Mouse (Mus musculus): ENCODE data around the gene Cenpc1. TPM values are rescaled to one million over a fixed set of nuclear protein-coding genes. Genes with fewer than 3 reads are reported as not detected.

Cenpc1 gene
- 25.7 and 25.8 TPM in 2 replicates for polyA plus RNA-seq (2014; fragmentation: Nextera tagmentation; extraction: Ambion mirVana)

DNA sequence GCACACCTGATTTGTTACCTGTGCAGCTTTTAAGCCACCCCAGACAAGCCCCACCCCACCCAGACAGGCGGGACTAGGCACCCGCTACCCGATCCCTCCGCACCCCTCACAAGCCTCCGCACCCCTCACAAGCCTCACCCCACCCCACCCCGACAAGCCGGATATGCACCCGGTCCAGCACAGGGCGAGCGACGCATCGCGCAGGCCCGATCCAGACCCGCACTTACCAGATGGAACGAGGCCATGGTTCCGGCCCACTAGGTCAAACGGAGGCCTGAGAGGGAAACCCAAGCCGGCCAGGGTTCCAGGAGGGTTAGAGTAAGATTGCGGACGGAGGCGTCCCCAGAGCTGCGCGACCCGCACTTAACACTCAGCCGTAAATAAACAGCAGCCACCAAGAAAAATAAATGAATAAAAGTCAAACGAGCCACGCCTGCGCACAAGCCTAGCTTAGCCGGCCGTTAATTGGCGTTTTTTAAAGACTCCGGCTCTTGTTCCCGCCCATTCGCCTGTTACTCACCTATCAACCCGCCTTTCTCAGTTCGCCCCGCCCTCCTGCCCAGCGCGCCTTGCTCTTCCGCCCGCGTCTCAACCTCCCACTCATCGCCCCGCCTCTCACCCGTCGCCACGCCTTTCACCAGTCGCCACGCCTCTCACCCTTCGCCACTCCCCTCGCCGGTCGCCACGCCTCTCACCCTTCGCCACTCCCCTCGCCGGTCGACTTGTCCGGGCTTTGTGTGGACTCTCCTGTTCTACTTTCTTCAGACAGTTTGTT is at the start of gene Cenpc1:
TSS of gene Cenpc1 (minus strand) at position 483 of the 775 bp plus-strand sequence.
- Histone ChIP-seq H3K9ac (ENCODE audit: low read depth, low read length) (peak within 1 kb of the TSS; percentile 87), H3K27me3 (replicated peaks; ENCODE audit: control insufficient read depth, insufficient read depth, low read length) (no peaks in the 10 kb centered on the region), H3K4me2 (peak within 1 kb of the TSS; percentile 81), H3K4me3 (ENCODE audit: low read depth, low read length) (peak within 1 kb of the TSS; percentile 79), H3K27ac (ENCODE audit: low read depth, low read length) (peak within 1 kb of the TSS; percentile 94), H3K9me3 (ENCODE audit: control insufficient read depth, low read length) (no peaks in the 10 kb centered on the region), H3K36me3 (ENCODE audit: control insufficient read depth, insufficient read depth, low read length) (no peaks in the 10 kb centered on the region), H3K4me1 (replicated peaks; ENCODE audit: control insufficient read depth, insufficient read depth, low read length) (peaks cover 7% of the 10 kb centered on the region)
- ATAC-seq (replicated peaks; ENCODE audit: low FRiP score), result peak; percentile 91
- under 1% methylated on average over 60 of the region's 60 CpGs for WGBS
- peak; percentile 99 for DNase-seq (ENCODE audit: low spot score)

DNA sequence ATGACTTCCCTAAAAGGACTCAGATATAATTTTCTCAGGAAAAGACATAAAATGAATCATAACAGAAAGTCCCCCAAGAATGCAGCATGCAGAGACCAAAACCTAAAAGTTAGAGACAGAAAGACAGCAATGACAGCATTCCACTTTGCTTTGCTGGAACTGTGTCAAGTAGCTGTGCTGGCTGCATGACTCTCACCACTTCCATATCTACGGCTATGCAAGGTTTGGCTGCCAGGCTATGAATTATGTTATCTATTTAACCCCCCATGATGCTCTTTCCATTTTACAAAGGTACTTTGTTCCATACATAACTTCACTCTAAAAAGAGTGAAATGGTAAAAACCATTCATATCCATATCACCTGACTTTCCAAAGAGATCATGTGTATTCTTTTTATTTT is 48.6 kb upstream of the Cenpc1 start:
- Histone ChIP-seq H3K9me3 (ENCODE audit: control insufficient read depth, low read length) (no peaks in the 10 kb centered on the region), H3K27me3 (replicated peaks; ENCODE audit: control insufficient read depth, insufficient read depth, low read length) (no peaks in the 10 kb centered on the region), H3K27ac (ENCODE audit: low read depth, low read length) (no peak overlapping the region), H3K4me2 (no peak overlapping the region), H3K36me3 (ENCODE audit: control insufficient read depth, insufficient read depth, low read length) (peaks cover 2% of the 10 kb centered on the region; the same call in 1 of the 2 replicates), H3K4me3 (ENCODE audit: low read depth, low read length) (no peak overlapping the region), H3K4me1 (replicated peaks; ENCODE audit: control insufficient read depth, insufficient read depth, low read length) (no peaks in the 10 kb centered on the region), H3K9ac (ENCODE audit: low read depth, low read length) (no peak overlapping the region)
- WGBS, result 74% methylated on average over 1 of the region's 1 CpGs
- ATAC-seq (replicated peaks; ENCODE audit: low FRiP score) (no peak), DNase-seq (ENCODE audit: low spot score) (no peak)

DNA sequence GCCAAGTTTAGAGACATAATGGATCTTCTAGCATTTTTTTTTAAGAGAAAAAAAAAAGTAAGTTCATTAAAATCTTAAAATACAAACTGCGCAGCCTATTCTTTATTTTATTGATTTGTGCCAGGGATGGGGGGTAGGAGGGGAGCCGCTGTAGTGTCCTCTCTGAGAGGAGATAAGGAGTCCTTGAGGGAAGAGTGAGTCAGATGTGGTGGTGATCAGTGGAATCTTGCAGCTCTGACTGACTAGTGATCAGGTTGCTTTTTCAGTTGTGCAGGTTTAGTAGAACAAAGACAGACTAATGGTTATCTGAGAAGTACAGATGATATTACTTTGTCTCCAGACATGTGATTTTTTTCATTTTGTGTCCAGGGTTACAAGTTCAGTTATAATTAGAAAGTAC is 47.7 kb upstream of the Cenpc1 start:
- Histone ChIP-seq H3K27me3 (replicated peaks; ENCODE audit: control insufficient read depth, insufficient read depth, low read length) (no peaks in the 10 kb centered on the region), H3K4me3 (ENCODE audit: low read depth, low read length) (no peak overlapping the region), H3K4me2 (no peak overlapping the region), H3K4me1 (replicated peaks; ENCODE audit: control insufficient read depth, insufficient read depth, low read length) (no peaks in the 10 kb centered on the region), H3K27ac (ENCODE audit: low read depth, low read length) (no peak overlapping the region), H3K36me3 (ENCODE audit: control insufficient read depth, insufficient read depth, low read length) (0 out of 2 replicates have a peak, but pooled peaks cover 2% of the 10 kb centered on the region), H3K9me3 (ENCODE audit: control insufficient read depth, low read length) (no peaks in the 10 kb centered on the region), H3K9ac (ENCODE audit: low read depth, low read length) (no peak overlapping the region)
- 81% methylated on average over 2 of the region's 2 CpGs for WGBS
- ATAC-seq (replicated peaks; ENCODE audit: low FRiP score), result no peak
- no peak for DNase-seq (ENCODE audit: low spot score)

DNA sequence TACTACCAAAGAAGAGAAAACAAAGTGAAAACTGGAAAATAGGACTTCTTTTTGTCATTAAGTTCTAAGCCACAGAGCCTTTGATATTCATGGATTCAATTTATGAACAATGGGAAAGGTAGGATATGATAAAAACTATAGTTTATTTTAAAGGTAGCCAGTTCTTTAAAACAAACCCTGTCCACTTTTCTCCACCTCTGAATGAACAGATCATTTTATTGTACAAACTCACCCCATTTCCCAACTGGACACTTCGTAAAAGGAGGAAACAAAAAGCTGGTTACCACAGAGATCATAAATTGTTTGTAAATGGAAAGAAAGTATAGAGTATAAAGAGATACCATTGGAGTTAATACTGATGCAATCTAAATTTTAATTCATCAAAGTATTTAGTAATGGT is 45.7 kb upstream of the Cenpc1 start:
- WGBS, result 85% methylated on average over 1 of the region's 1 CpGs
- Histone ChIP-seq H3K4me1 (replicated peaks; ENCODE audit: control insufficient read depth, insufficient read depth, low read length) (no peaks in the 10 kb centered on the region), H3K27ac (ENCODE audit: low read depth, low read length) (no peak overlapping the region), H3K9ac (ENCODE audit: low read depth, low read length) (no peak overlapping the region), H3K27me3 (replicated peaks; ENCODE audit: control insufficient read depth, insufficient read depth, low read length) (no peaks in the 10 kb centered on the region), H3K4me3 (ENCODE audit: low read depth, low read length) (no peak overlapping the region), H3K9me3 (ENCODE audit: control insufficient read depth, low read length) (no peaks in the 10 kb centered on the region), H3K4me2 (no peak overlapping the region), H3K36me3 (ENCODE audit: control insufficient read depth, insufficient read depth, low read length) (0 out of 2 replicates have a peak, but pooled peaks cover 2% of the 10 kb centered on the region)
- no peak for DNase-seq (ENCODE audit: low spot score)
- no peak for ATAC-seq (replicated peaks; ENCODE audit: low FRiP score)

DNA sequence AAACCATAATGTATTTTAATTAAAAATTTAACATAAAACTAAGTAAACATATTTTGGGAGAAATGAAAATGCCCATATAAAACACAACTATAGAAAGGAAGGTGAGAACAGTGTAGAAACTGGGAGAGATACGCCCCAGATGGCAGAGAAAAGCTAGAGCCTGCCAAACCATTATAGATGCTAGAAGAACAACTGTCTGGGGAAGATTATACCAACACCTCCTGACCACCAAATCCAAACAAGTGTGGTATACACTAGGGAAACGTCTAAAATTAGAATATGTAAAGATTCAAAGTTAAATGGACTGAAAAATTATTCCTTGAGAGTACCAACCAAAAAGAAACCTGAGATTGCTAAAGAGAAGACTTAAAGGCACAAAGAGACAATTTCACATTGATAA is 41.2 kb upstream of the Cenpc1 start:
- Histone ChIP-seq H3K9ac (ENCODE audit: low read depth, low read length) (no peak overlapping the region), H3K27ac (ENCODE audit: low read depth, low read length) (no peak overlapping the region), H3K36me3 (ENCODE audit: control insufficient read depth, insufficient read depth, low read length) (0 out of 2 replicates have a peak, but pooled peaks cover 2% of the 10 kb centered on the region), H3K4me3 (ENCODE audit: low read depth, low read length) (no peak overlapping the region), H3K27me3 (replicated peaks; ENCODE audit: control insufficient read depth, insufficient read depth, low read length) (no peaks in the 10 kb centered on the region), H3K4me2 (no peak overlapping the region), H3K9me3 (ENCODE audit: control insufficient read depth, low read length) (no peaks in the 10 kb centered on the region), H3K4me1 (replicated peaks; ENCODE audit: control insufficient read depth, insufficient read depth, low read length) (no peaks in the 10 kb centered on the region)
- DNase-seq (ENCODE audit: low spot score), result no peak
- WGBS, result 80% methylated on average over 2 of the region's 2 CpGs
- ATAC-seq (replicated peaks; ENCODE audit: low FRiP score), result no peak

DNA sequence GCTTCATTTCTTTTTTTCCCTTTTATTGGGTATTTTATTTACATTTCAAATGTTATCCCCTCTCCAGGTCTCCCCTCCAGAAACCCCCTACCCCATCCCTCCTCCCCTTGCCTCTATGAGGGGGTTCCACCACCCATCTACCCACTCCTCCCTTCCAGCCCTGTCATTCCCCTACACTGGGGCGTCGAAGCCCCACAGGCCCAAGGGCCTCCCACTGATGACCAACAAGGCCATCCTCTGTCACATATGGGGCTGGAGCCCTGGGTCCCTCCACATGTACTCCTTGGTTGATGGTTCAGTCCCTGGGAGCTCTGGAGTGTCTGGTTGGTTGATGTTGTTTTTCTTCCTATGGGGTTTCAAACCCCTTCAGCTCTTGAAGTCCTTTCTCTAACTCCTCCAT is 36.8 kb upstream of the Cenpc1 start:
- ATAC-seq (replicated peaks; ENCODE audit: low FRiP score) (no peak), DNase-seq (ENCODE audit: low spot score) (no peak)
- H3K4me3 ChIP-seq (ENCODE audit: low read depth, low read length), result no peak overlapping the region
- H3K4me2 ChIP-seq, result no peak overlapping the region
- no peaks in the 10 kb centered on the region for H3K36me3 ChIP-seq (ENCODE audit: control insufficient read depth, insufficient read depth, low read length)
- H3K27ac ChIP-seq (ENCODE audit: low read depth, low read length), result no peak overlapping the region
- 97% methylated on average over 2 of the region's 2 CpGs for WGBS
- H3K9ac ChIP-seq (ENCODE audit: low read depth, low read length), result no peak overlapping the region
- H3K9me3 ChIP-seq (ENCODE audit: control insufficient read depth, low read length), result no peaks in the 10 kb centered on the region
- no peaks in the 10 kb centered on the region for H3K4me1 ChIP-seq (replicated peaks; ENCODE audit: control insufficient read depth, insufficient read depth, low read length)
- H3K27me3 ChIP-seq (replicated peaks; ENCODE audit: control insufficient read depth, insufficient read depth, low read length), result no peaks in the 10 kb centered on the region

DNA sequence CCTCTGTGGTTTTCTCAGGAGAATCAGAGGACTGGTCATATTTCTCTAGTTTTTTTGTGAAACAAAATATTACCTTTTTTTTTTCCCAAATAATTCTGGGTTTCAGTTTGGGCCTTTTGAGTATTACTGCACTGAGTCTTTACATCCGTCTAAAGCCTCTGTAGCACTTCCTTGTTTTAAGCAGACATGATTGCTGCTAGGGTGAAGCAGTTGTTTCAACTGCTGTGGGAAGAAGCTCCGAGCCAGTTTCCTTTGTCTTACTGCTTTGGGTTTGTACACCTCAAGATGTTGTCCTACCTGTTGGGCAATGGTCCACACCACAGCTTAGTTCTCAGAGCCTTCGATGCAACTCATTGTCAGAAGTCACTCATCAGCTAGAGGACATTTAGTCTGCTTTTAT is 35.2 kb upstream of the Cenpc1 start:
- no peak overlapping the region for H3K9ac ChIP-seq (ENCODE audit: low read depth, low read length)
- no peaks in the 10 kb centered on the region for H3K36me3 ChIP-seq (ENCODE audit: control insufficient read depth, insufficient read depth, low read length)
- H3K4me2 ChIP-seq, result no peak overlapping the region
- DNase-seq (ENCODE audit: low spot score) (no peak), ATAC-seq (replicated peaks; ENCODE audit: low FRiP score) (no peak)
- H3K4me3 ChIP-seq (ENCODE audit: low read depth, low read length), result no peak overlapping the region
- no peaks in the 10 kb centered on the region for H3K9me3 ChIP-seq (ENCODE audit: control insufficient read depth, low read length)
- no peaks in the 10 kb centered on the region for H3K4me1 ChIP-seq (replicated peaks; ENCODE audit: control insufficient read depth, insufficient read depth, low read length)
- 66% methylated on average over 3 of the region's 3 CpGs for WGBS
- H3K27me3 ChIP-seq (replicated peaks; ENCODE audit: control insufficient read depth, insufficient read depth, low read length), result no peaks in the 10 kb centered on the region
- H3K27ac ChIP-seq (ENCODE audit: low read depth, low read length), result no peak overlapping the region

DNA sequence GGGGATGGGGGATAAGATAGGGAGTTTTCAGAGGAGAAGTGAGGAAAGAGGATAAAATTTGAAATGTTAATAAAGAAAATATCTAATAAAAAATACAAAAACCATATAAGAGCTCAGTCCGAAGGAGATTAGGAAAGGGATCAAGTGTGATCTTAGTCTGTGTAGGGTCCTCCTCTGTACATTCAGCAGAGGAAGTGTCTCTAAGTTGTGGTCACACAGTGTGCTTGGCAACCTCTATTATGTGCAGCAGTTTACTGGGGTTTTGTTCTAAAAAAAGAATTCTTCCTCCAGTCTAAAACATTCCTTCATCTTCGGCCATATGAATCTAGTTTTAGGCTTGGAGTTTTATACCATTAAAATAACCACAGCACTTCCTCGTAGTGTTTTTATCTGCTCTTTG is 33.6 kb upstream of the Cenpc1 start:
- no peak overlapping the region for H3K4me2 ChIP-seq
- H3K4me1 ChIP-seq (replicated peaks; ENCODE audit: control insufficient read depth, insufficient read depth, low read length), result no peaks in the 10 kb centered on the region; the same call in 1 of the 2 replicates
- no peak overlapping the region for H3K9ac ChIP-seq (ENCODE audit: low read depth, low read length)
- H3K27me3 ChIP-seq (replicated peaks; ENCODE audit: control insufficient read depth, insufficient read depth, low read length), result no peaks in the 10 kb centered on the region
- DNase-seq (ENCODE audit: low spot score) (no peak), ATAC-seq (replicated peaks; ENCODE audit: low FRiP score) (no peak)
- no peak overlapping the region for H3K27ac ChIP-seq (ENCODE audit: low read depth, low read length)
- no peak overlapping the region for H3K4me3 ChIP-seq (ENCODE audit: low read depth, low read length)
- no peaks in the 10 kb centered on the region for H3K36me3 ChIP-seq (ENCODE audit: control insufficient read depth, insufficient read depth, low read length)
- H3K9me3 ChIP-seq (ENCODE audit: control insufficient read depth, low read length), result no peaks in the 10 kb centered on the region
- 56% methylated on average over 3 of the region's 3 CpGs for WGBS

DNA sequence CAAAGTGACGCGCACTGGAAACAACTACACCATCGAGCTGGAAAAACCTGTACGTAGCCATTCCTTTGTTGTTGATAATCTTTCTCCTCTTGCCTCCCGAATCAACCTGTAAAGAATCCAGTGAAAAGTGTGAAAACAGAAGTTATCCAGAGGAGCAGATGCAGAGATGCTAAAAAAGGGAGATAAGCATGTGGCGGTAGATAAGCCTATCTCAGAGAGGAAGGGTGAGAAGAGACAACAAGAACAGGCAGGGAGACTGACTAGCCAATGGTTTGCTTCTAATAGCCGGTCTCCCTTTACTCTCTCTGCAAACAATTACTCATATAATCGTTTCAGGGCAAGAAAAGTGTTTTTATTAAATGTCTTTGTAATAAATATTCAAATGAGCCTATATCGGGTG is 29.4 kb upstream of the Cenpc1 start:
- H3K4me1 ChIP-seq (replicated peaks; ENCODE audit: control insufficient read depth, insufficient read depth, low read length), result no peaks in the 10 kb centered on the region; the same call in 1 of the 2 replicates
- 0 out of 2 replicates have a peak, but pooled peaks have one; percentile 31 for ATAC-seq (replicated peaks; ENCODE audit: low FRiP score)
- 44% methylated on average over 9 of the region's 9 CpGs for WGBS
- no peaks in the 10 kb centered on the region for H3K9me3 ChIP-seq (ENCODE audit: control insufficient read depth, low read length)
- no peak for DNase-seq (ENCODE audit: low spot score)
- no peaks in the 10 kb centered on the region for H3K36me3 ChIP-seq (ENCODE audit: control insufficient read depth, insufficient read depth, low read length)
- H3K4me2 ChIP-seq, result no peak overlapping the region
- no peak overlapping the region for H3K27ac ChIP-seq (ENCODE audit: low read depth, low read length)
- no peaks in the 10 kb centered on the region for H3K27me3 ChIP-seq (replicated peaks; ENCODE audit: control insufficient read depth, insufficient read depth, low read length)
- no peak overlapping the region for H3K9ac ChIP-seq (ENCODE audit: low read depth, low read length)
- no peak overlapping the region for H3K4me3 ChIP-seq (ENCODE audit: low read depth, low read length)
